Comparison of ENCODE assay signal across 16 mouse cellular contexts in the genomic region with DNA sequence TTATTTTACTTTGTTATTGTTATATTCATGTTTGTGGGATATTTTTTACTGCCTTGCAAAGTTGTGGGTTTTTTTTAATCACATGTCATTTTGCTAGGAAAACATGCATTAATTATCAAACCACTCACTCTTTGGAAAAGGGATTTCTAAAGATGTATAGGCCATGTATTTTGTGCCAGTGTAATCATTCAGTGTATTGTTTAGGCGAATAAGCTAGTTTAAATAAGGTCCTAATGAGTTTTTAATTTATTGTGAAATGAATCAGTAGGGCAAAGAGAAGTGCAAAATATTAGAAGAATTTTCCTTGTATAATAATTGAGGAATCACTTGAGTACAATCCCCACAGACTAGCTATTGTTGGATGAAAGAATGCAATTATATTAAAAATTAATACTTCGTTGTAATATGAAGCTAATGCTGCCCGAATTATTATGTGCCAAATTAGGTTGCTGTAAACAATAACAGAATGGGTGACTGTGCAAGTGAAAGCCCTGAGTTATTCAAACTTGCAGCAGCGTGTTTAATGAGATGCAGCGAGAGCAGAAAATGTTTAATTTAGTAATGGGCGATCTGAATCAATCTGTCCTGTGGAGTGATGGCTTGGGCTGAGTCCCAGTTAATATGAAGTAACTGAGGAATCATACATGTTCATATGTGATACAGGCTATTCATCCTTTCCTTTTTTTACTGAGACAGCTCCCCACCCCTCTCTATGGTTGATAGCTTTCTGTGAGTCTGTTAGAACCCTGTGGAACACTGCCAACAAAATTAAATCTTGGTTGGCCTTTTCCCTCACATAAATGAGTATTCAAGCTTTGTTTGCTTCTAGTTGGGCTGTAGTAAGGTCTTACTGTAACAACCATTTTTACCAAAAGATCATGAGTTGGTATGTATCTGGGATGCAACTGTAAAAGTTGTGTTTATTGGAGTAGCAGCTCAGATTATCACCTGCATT.
A peak's percentile ranks its signal among the peaks of the same experiment; 100 is the strongest.
DNase-seq lines count a peak whose midpoint lies in the region; ATAC-seq and TF ChIP-seq lines count a peak whose summit lies in the region.
"Had no signal": no experiment of that assay in that cellular context is flagged by ENCODE, and none has a peak within 500 bp of the region (broad histone marks: within the 10 kb centered on the region; RNA-seq: fewer than 3 reads in every experiment).

No protein-coding gene starts in this region.

- H3K4me3 ChIP-seq in lung, postnatal 0 days (ENCODE audit: low read depth, low read length) = no peak overlapping the region
- H3K4me3 ChIP-seq in hindbrain, embryonic 12.5 days = no peak overlapping the region
- H3K4me3 ChIP-seq in midbrain, embryonic 15.5 days = no peak overlapping the region
- H3K4me3 ChIP-seq: embryonic facial prominence, embryonic 10.5 days; intestine, embryonic 15.5 days; limb, embryonic 13.5 days; liver, embryonic 15.5 days had no signal

- H3K4me2 ChIP-seq in lung, postnatal 0 days (replicated peaks; ENCODE audit: low read depth, low read length) = no peak overlapping the region
- H3K4me2 ChIP-seq in hindbrain, embryonic 12.5 days (replicated peaks) = no peak overlapping the region
- no peak overlapping the region for H3K4me2 ChIP-seq in midbrain, embryonic 15.5 days
- H3K4me2 ChIP-seq: intestine, embryonic 15.5 days; limb, embryonic 13.5 days; liver, embryonic 15.5 days had no signal

- no peak for TF ChIP-seq EP300 in lung, postnatal 0 days (IDR thresholded peaks at IDR 0.05)

- no peaks in the 10 kb centered on the region for H3K36me3 ChIP-seq in lung, postnatal 0 days (ENCODE audit: insufficient read depth, low read length)
- H3K36me3 ChIP-seq in hindbrain, embryonic 12.5 days = no peaks in the 10 kb centered on the region
- no peaks in the 10 kb centered on the region for H3K36me3 ChIP-seq in midbrain, embryonic 15.5 days (replicated peaks)
- H3K36me3 ChIP-seq: embryonic facial prominence, embryonic 10.5 days; intestine, embryonic 15.5 days; limb, embryonic 13.5 days; liver, embryonic 15.5 days had no signal

- 74% methylated on average over 6 of the region's 6 CpGs for WGBS in lung, postnatal 0 days
- 62% methylated on average over 6 of the region's 6 CpGs for WGBS in hindbrain, embryonic 12.5 days
- WGBS in midbrain, embryonic 15.5 days = 58% methylated on average over 6 of the region's 6 CpGs

- TF ChIP-seq CTCF in lung, postnatal 0 days (IDR thresholded peaks at IDR 0.05) = no peak

- H3K27me3 ChIP-seq in lung, postnatal 0 days (replicated peaks; ENCODE audit: insufficient read depth, low read length) = no peaks in the 10 kb centered on the region
- H3K27me3 ChIP-seq in hindbrain, embryonic 12.5 days = no peaks in the 10 kb centered on the region
- no peaks in the 10 kb centered on the region for H3K27me3 ChIP-seq in midbrain, embryonic 15.5 days (replicated peaks)
- H3K27me3 ChIP-seq: intestine, embryonic 15.5 days; limb, embryonic 13.5 days; liver, embryonic 15.5 days had no signal

- no peak overlapping the region for H3K27ac ChIP-seq in lung, postnatal 0 days (ENCODE audit: low read length)
- H3K27ac ChIP-seq in hindbrain, embryonic 12.5 days = no peak overlapping the region
- no peak overlapping the region for H3K27ac ChIP-seq in midbrain, embryonic 15.5 days
- H3K27ac ChIP-seq: embryonic facial prominence, embryonic 10.5 days; intestine, embryonic 15.5 days; limb, embryonic 13.5 days; liver, embryonic 15.5 days had no signal

- H3K9me3 ChIP-seq in lung, postnatal 0 days (ENCODE audit: low read length) = no peaks in the 10 kb centered on the region
- no peaks in the 10 kb centered on the region for H3K9me3 ChIP-seq in hindbrain, embryonic 12.5 days (replicated peaks)
- H3K9me3 ChIP-seq in midbrain, embryonic 15.5 days = no peaks in the 10 kb centered on the region
- H3K9me3 ChIP-seq: embryonic facial prominence, embryonic 10.5 days; intestine, embryonic 15.5 days; limb, embryonic 13.5 days; liver, embryonic 15.5 days had no signal

- H3K9ac ChIP-seq in lung, postnatal 0 days (replicated peaks; ENCODE audit: low read depth) = no peak overlapping the region
- no peak overlapping the region for H3K9ac ChIP-seq in hindbrain, embryonic 12.5 days
- no peak overlapping the region for H3K9ac ChIP-seq in midbrain, embryonic 15.5 days
- H3K9ac ChIP-seq: intestine, embryonic 15.5 days; limb, embryonic 13.5 days; liver, embryonic 15.5 days had no signal

- ATAC-seq in lung, postnatal 0 days = no peak
- ATAC-seq in hindbrain, embryonic 12.5 days (ENCODE audit: low FRiP score) = peak; percentile 46; the same call in 1 of the 2 replicates
- ATAC-seq in midbrain, embryonic 15.5 days (replicated peaks) = peak; percentile 63; the same call in 1 of the 2 replicates
- ATAC-seq: intestine, embryonic 15.5 days had no signal

- intact Hi-C loops in gastrocnemius, postnatal 14 days (cut with DNase I; ENCODE audit: low total_unique reads) = no loop called here

- DNase-seq in lung, postnatal 0 days (ENCODE audit: low spot score) = peak; percentile 2
- DNase-seq in lung, adult 18-20 months = no peak
- DNase-seq in brain, embryonic 18.5 days (ENCODE audit: low read depth, low spot score) = peak; percentile 8
- DNase-seq in gastrocnemius, postnatal 14 days = no peak
- no peak for DNase-seq in adipocyte (ENCODE audit: low spot score)
- DNase-seq: adrenal gland, postnatal 10 days; heart, adult 18-20 months; kidney, postnatal 14 days; lung, postnatal 4 days; right cerebral cortex, postnatal 14 days had no signal

- no peaks in the 10 kb centered on the region for H3K4me1 ChIP-seq in lung, postnatal 0 days (ENCODE audit: insufficient read depth, low read depth, low read length)
- H3K4me1 ChIP-seq in hindbrain, embryonic 12.5 days = 0 out of 2 replicates have a peak, but pooled peaks cover 4% of the 10 kb centered on the region
- H3K4me1 ChIP-seq in midbrain, embryonic 15.5 days = no peaks in the 10 kb centered on the region
- H3K4me1 ChIP-seq: embryonic facial prominence, embryonic 10.5 days; intestine, embryonic 15.5 days; limb, embryonic 13.5 days; liver, embryonic 15.5 days had no signal

Comparison
In these comparisons a context has a peak if more than half of its experiments do, and no peak if none do; other contexts are left out.
1. DNase-seq: peak in lung, postnatal 0 days (single experiment) and brain, embryonic 18.5 days (single experiment); none in lung, adult 18-20 months (0 of 2), gastrocnemius, postnatal 14 days (single experiment) and adipocyte (single experiment).